Mouse (Mus musculus) heart, postnatal 0 days (tissue): ENCODE results near the gene Rnf183. TPM values are rescaled to one million over a fixed set of nuclear protein-coding genes. Genes with fewer than 3 reads are reported as not detected.

Source experiments
- ATAC-seq: fragments of 200-750 bp; cut with Nextera tagmentation; 2 replicates; pipeline ENCODE4 v1.8.0; 2017; ENCODE audit warnings: low read depth, moderate number of reproducible peaks, moderate library complexity; ENCODE audit not compliant: insufficient read depth
- DNase-seq: peaks from one replicate; pipeline ENCODE4 v3.0.0-alpha.2; 2016; ENCODE audit warnings: low spot score
- H3K27ac ChIP-seq: fragments of 300-500 bp; sonication (generic); 2 replicates; pipeline ENCODE4 v1.5.1; 2014; ENCODE audit warnings: low read depth, mild to moderate bottlenecking
- H3K27me3 ChIP-seq: fragments of 300-500 bp; sonication (generic); 2 replicates; pipeline ENCODE4 v1.6.1; 2014; ENCODE audit warnings: low read length, mixed read lengths; ENCODE audit not compliant: control insufficient read depth, insufficient read depth
- H3K36me3 ChIP-seq: fragments of 300-500 bp; sonication (generic); replicated peaks from 2 replicates; pipeline ENCODE4 v1.6.1; 2014; ENCODE audit warnings: low read length, mixed read lengths; ENCODE audit not compliant: control insufficient read depth, insufficient read depth
- H3K4me1 ChIP-seq: fragments of 300-500 bp; sonication (generic); 2 replicates; pipeline ENCODE4 v1.6.1; 2014; ENCODE audit warnings: antibody characterized with exemption; ENCODE audit not compliant: control insufficient read depth, insufficient read depth
- H3K4me2 ChIP-seq: fragments of 300-500 bp; sonication (generic); 2 replicates; pipeline ENCODE4 v1.6.1; 2014; ENCODE audit warnings: low read depth, mild to moderate bottlenecking, low read length, moderate library complexity
- H3K4me3 ChIP-seq: fragments of 300-500 bp; sonication (generic); 2 replicates; pipeline ENCODE4 v1.5.1; 2014; ENCODE audit warnings: low read depth, low read length
- H3K9ac ChIP-seq: fragments of 300-500 bp; sonication (generic); replicated peaks from 2 replicates; pipeline ENCODE4 v1.6.1; 2014; ENCODE audit warnings: low read depth, low read length, mixed read lengths
- H3K9me3 ChIP-seq: fragments of 300-500 bp; sonication (generic); replicated peaks from 2 replicates; pipeline ENCODE4 v1.6.1; 2016; ENCODE audit warnings: low read length; ENCODE audit not compliant: control insufficient read depth
- CTCF ChIP-seq: IDR thresholded peaks from 2 replicates; pipeline ENCODE4 v1.5.1; 2016; ENCODE audit warnings: antibody characterized with exemption, control low read depth, low read depth
- EP300 ChIP-seq: IDR thresholded peaks from 2 replicates; pipeline ENCODE4 v1.6.1; 2016; ENCODE audit warnings: antibody characterized with exemption, low read depth
- WGBS: fragments of 180-500 bp; shearing (Covaris S2); extraction: QIAGEN DNeasy Blood & Tissue Kit; methylation state at CpG from one replicate; pipeline ENCODE4 v1.1.7; 2014; 5-methylcytosine and 5-hydroxymethylcytosine counted together
- polyA plus RNA-seq: library from polyadenylated mRNA; unstranded; fragments of >200 nt; fragmentation: Nextera tagmentation; extraction: Ambion mirVana; gene quantifications from 2 replicates; pipeline ENCODE4 v1.2.1, GENCODE M21; 2015
- total RNA-seq: library from RNA; depleted of rRNA; stranded (reverse); fragments of >200 nt; gene quantifications from 2 replicates; pipeline ENCODE4 v1.2.3, GENCODE M21; 2014; ENCODE audit warnings: low replicate concordance

The Rnf183 gene
- total and polyA plus RNA-seq, 2 experiments from 2014 or later = not detected

DNA sequence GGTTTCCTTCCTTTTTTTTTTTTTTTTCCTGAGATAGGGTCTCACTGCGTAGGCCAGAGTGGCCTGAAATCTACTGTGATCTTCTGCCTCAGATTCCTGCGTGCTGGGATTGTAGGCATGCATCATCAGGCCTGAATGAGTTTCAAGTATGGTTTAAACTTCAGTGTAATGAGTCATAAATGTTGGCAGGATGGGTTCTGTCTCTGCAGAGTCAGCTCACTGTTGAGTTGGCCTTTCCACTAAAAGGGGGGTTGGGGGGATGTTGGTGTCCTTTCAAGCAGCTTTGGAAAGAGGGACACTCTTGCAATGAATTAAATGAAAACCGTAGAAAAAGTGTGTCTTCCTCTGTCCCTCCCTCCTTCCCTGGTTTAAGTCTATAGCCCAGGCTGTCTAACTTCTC lies 36.1 kb downstream of the Rnf183 start:
- H3K4me3 ChIP-seq = no peak overlapping the region
- ATAC-seq = no peak
- H3K36me3 ChIP-seq = peaks cover 79% of the 10 kb centered on the region
- H3K4me2 ChIP-seq = no peak overlapping the region
- no peaks in the 10 kb centered on the region for H3K4me1 ChIP-seq
- no peak for DNase-seq
- H3K9ac ChIP-seq = no peak overlapping the region
- 71% methylated on average over 3 of the region's 3 CpGs for WGBS
- H3K27me3 ChIP-seq = no peaks in the 10 kb centered on the region
- TF ChIP-seq EP300 (no peak), CTCF (no peak)
- H3K27ac ChIP-seq = no peak overlapping the region
- no peaks in the 10 kb centered on the region for H3K9me3 ChIP-seq

DNA sequence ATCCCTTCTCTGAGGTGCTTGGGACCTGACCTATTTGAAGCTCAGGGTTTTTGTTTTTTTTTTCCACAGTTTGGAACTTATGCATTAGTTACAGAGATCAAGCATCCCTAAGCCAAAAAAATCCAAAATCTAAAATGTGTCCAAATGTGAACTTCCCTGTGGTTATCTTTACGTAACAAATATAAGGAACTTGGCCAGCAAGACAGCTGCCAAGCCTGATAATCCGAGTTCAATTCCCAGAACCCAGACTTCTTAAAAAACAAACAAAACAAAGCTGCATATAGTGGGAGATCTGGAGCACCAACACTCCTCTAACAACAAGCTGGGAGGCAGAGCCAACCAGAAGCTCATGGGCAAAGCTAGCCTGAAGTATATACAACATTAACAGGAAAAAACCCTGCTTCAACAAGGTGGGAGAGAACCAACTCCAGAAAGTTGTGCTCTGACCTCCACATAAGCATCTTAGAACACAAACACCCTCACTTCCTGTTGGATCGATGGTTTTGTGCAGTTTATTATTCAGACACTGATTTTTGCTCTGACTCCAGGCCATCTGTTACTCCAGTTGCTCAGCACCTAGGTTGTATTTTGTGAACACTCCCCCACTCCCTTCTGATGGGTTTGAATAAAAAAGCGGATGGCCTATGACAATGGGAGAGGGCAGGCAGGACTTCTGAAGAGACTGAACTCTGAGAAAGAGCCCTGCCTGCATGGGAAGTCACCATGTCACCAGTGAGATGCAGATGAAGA lies 37.3 kb downstream of the Rnf183 start:
- ATAC-seq = no peak
- peaks cover 75% of the 10 kb centered on the region for H3K36me3 ChIP-seq

GRCm38 (mm10) chr4:62395806-62396205 lies 39.2 kb downstream of the Rnf183 start:
- peaks cover 69% of the 10 kb centered on the region for H3K36me3 ChIP-seq
- no peak overlapping the region for H3K4me3 ChIP-seq

More for the DNA sequence above, 37.3 kb downstream of the Rnf183 start:
- no peak for DNase-seq
- 70% methylated on average over 4 of the region's 4 CpGs for WGBS
- Histone ChIP-seq H3K9me3 (no peaks in the 10 kb centered on the region), H3K4me1 (no peaks in the 10 kb centered on the region), H3K27me3 (no peaks in the 10 kb centered on the region), H3K4me3 (no peak overlapping the region), H3K27ac (no peak overlapping the region), H3K4me2 (no peak overlapping the region), H3K9ac (no peak overlapping the region)
- TF ChIP-seq EP300 = no peak

DNA sequence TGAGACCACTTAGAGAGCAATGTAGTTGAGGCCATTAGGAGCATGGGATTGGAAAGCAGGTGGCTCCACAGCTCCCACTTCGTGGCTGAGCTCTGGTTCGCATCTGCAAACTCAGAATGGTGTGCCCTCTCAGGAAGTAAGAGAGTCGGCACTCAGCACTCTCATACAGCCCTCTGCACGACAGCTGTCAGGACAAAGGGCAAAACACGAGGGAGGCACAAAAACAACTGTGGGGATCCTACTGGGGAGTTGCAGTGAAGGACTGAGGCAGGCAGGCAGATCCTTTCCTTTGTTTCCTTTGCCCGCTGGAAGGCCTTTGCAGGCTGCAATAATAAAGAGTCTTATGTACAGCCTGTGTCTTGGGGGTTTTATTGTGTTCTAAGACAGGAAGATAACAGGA lies 41.6 kb downstream of the Rnf183 start:
- Histone ChIP-seq H3K4me3 (no peak overlapping the region), H3K4me2 (no peak overlapping the region), H3K4me1 (no peaks in the 10 kb centered on the region), H3K27ac (no peak overlapping the region), H3K9me3 (no peaks in the 10 kb centered on the region), H3K27me3 (no peaks in the 10 kb centered on the region), H3K36me3 (peaks cover 69% of the 10 kb centered on the region), H3K9ac (no peak overlapping the region)
- ATAC-seq (no peak), DNase-seq (no peak)
- TF ChIP-seq EP300 = no peak
- TF ChIP-seq CTCF = no peak
- 60% methylated on average over 6 of the region's 6 CpGs for WGBS

More at GRCm38 (mm10) chr4:62395806-62396205, 39.2 kb downstream of the Rnf183 start:
- DNase-seq (no peak), ATAC-seq (no peak)
- H3K27ac ChIP-seq = no peak overlapping the region
- no peak for TF ChIP-seq CTCF
- TF ChIP-seq EP300 = no peak
- no peak overlapping the region for H3K4me2 ChIP-seq
- no peak overlapping the region for H3K9ac ChIP-seq
- H3K9me3 ChIP-seq = no peaks in the 10 kb centered on the region
- no peaks in the 10 kb centered on the region for H3K27me3 ChIP-seq
- H3K4me1 ChIP-seq = no peaks in the 10 kb centered on the region
- WGBS = 64% methylated on average over 1 of the region's 1 CpGs

GRCm38 (mm10) chr4:62391892-62392291 lies 43.2 kb downstream of the Rnf183 start:
- H3K4me3 ChIP-seq = no peak overlapping the region
- no peaks in the 10 kb centered on the region for H3K4me1 ChIP-seq
- no peaks in the 10 kb centered on the region for H3K27me3 ChIP-seq
- H3K36me3 ChIP-seq = peaks cover 67% of the 10 kb centered on the region
- no peak overlapping the region for H3K4me2 ChIP-seq
- 74% methylated on average over 7 of the region's 7 CpGs for WGBS
- ATAC-seq (no peak), DNase-seq (no peak)
- no peak overlapping the region for H3K9ac ChIP-seq
- no peak overlapping the region for H3K27ac ChIP-seq
- TF ChIP-seq CTCF = no peak
- no peaks in the 10 kb centered on the region for H3K9me3 ChIP-seq
